Mouse (Mus musculus): ENCODE measurements at regions not wholly inside any gene's neighbourhood (a gene's known extent, or its start where the extent isn't known, plus 50 kb on each side); places are given as distances from the start of the nearest gene placed in this dataset.

DNA sequence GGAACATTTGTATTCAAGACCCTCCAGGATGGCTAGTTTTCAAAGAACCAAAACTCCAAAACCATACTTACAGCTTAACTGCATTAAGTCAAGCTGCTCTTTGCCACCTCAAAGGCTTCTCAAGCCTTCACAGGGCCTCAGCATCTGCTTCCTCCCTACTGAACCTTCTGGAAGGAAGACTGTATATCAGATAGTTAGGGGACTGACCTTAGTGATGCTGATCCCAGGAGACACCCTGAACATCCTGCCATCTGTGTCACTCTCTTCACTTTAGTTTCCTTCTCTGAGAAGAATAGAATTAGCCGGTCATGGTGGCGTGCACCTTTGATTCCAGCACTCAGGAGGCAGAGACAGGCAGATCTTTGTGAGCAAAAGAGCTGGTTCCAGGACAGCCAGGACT is 124.5 kb upstream of the Klf3 start:
- H3K9me3 ChIP-seq (replicated peaks; ENCODE audit: control insufficient read depth, low read length), result no peaks in the 10 kb centered on the region
- no peak for ATAC-seq (ENCODE audit: insufficient read depth, low FRiP score)
- H3K4me2 ChIP-seq (ENCODE audit: low read depth, low read length), result no peak overlapping the region
- H3K27ac ChIP-seq (ENCODE audit: low read length), result no peak overlapping the region
- H3K9ac ChIP-seq (ENCODE audit: low read length), result no peak overlapping the region
- no peak overlapping the region for H3K4me3 ChIP-seq (replicated peaks; ENCODE audit: low read length)
- H3K36me3 ChIP-seq (ENCODE audit: control insufficient read depth, insufficient read depth, low read length), result no peaks in the 10 kb centered on the region
- WGBS, result 99% methylated on average over 2 of the region's 2 CpGs
- no peaks in the 10 kb centered on the region for H3K27me3 ChIP-seq (ENCODE audit: control insufficient read depth, insufficient read depth, low read length)
- no peaks in the 10 kb centered on the region for H3K4me1 ChIP-seq (ENCODE audit: control insufficient read depth, insufficient read depth, low read length)

- Histone ChIP-seq H3K36me3 (ENCODE audit: control insufficient read depth, insufficient read depth, low read length) (no peaks in the 10 kb centered on the region), H3K27ac (ENCODE audit: low read length) (no peak overlapping the region), H3K4me1 (ENCODE audit: control insufficient read depth, insufficient read depth, low read length) (no peaks in the 10 kb centered on the region), H3K9me3 (replicated peaks; ENCODE audit: control insufficient read depth, low read length) (no peaks in the 10 kb centered on the region), H3K27me3 (ENCODE audit: control insufficient read depth, insufficient read depth, low read length) (no peaks in the 10 kb centered on the region), H3K9ac (ENCODE audit: low read length) (no peak overlapping the region), H3K4me2 (ENCODE audit: low read depth, low read length) (no peak overlapping the region), H3K4me3 (replicated peaks; ENCODE audit: low read length) (no peak overlapping the region)
- no peak for ATAC-seq (ENCODE audit: insufficient read depth, low FRiP score)
- 63% methylated on average over 18 of the region's 18 CpGs for WGBS
These were observed 123.1 kb upstream of the Klf3 start for GRCm38 (mm10) chr5:64679996-64680625.

- no peak for ATAC-seq (ENCODE audit: insufficient read depth, low FRiP score)
- WGBS, result 82% methylated on average over 5 of the region's 5 CpGs
These were observed 122.0 kb upstream of the Klf3 start for GRCm38 (mm10) chr5:64681161-64681560.

GRCm38 (mm10) chr5:64682326-64682845 is 120.8 kb upstream of the Klf3 start:
- H3K27me3 ChIP-seq (ENCODE audit: control insufficient read depth, insufficient read depth, low read length), result no peaks in the 10 kb centered on the region
- 0 out of 2 replicates have a peak, but pooled peaks have one; percentile 5 for ATAC-seq (ENCODE audit: insufficient read depth, low FRiP score)
- no peak overlapping the region for H3K27ac ChIP-seq (ENCODE audit: low read length)
- H3K9me3 ChIP-seq (replicated peaks; ENCODE audit: control insufficient read depth, low read length), result no peaks in the 10 kb centered on the region
- H3K4me3 ChIP-seq (replicated peaks; ENCODE audit: low read length), result no peak overlapping the region
- no peaks in the 10 kb centered on the region for H3K36me3 ChIP-seq (ENCODE audit: control insufficient read depth, insufficient read depth, low read length)
- H3K4me1 ChIP-seq (ENCODE audit: control insufficient read depth, insufficient read depth, low read length), result no peaks in the 10 kb centered on the region
- 65% methylated on average over 7 of the region's 7 CpGs for WGBS
- no peak overlapping the region for H3K9ac ChIP-seq (ENCODE audit: low read length)
- H3K4me2 ChIP-seq (ENCODE audit: low read depth, low read length), result no peak overlapping the region

More at GRCm38 (mm10) chr5:64681161-64681560, 122.0 kb upstream of the Klf3 start:
- Histone ChIP-seq H3K27me3 (ENCODE audit: control insufficient read depth, insufficient read depth, low read length) (no peaks in the 10 kb centered on the region), H3K4me3 (replicated peaks; ENCODE audit: low read length) (no peak overlapping the region), H3K4me1 (ENCODE audit: control insufficient read depth, insufficient read depth, low read length) (no peaks in the 10 kb centered on the region), H3K36me3 (ENCODE audit: control insufficient read depth, insufficient read depth, low read length) (no peaks in the 10 kb centered on the region), H3K27ac (ENCODE audit: low read length) (no peak overlapping the region), H3K9ac (ENCODE audit: low read length) (no peak overlapping the region), H3K9me3 (replicated peaks; ENCODE audit: control insufficient read depth, low read length) (no peaks in the 10 kb centered on the region), H3K4me2 (ENCODE audit: low read depth, low read length) (no peak overlapping the region)

GRCm38 (mm10) chr5:64683419-64683818 is 119.8 kb upstream of the Klf3 start:
- no peak overlapping the region for H3K9ac ChIP-seq (ENCODE audit: low read length)
- 87% methylated on average over 4 of the region's 4 CpGs for WGBS
- no peaks in the 10 kb centered on the region for H3K36me3 ChIP-seq (ENCODE audit: control insufficient read depth, insufficient read depth, low read length)

DNA sequence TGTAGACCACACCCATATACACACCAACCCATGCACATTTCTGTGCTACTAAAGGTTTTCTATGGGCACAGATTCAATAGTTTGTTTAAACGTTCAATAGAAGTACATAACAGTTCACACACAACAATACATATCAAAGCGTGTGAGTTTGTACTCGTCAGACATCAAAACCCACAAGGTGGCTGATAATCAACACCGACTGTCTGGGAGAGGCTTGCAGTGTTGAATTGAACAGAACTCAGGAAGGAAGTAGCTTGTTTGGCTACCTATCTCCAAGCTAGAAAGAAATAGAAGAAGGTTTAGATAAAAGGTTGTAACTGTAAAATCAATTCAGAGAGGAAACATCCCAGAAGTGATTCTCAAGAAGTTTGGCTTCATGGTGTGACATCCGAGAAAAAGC is 118.9 kb upstream of the Klf3 start:
- Histone ChIP-seq H3K27ac (ENCODE audit: low read length) (no peak overlapping the region), H3K4me3 (replicated peaks; ENCODE audit: low read length) (no peak overlapping the region), H3K27me3 (ENCODE audit: control insufficient read depth, insufficient read depth, low read length) (no peaks in the 10 kb centered on the region), H3K4me2 (ENCODE audit: low read depth, low read length) (no peak overlapping the region), H3K9me3 (replicated peaks; ENCODE audit: control insufficient read depth, low read length) (no peaks in the 10 kb centered on the region), H3K36me3 (ENCODE audit: control insufficient read depth, insufficient read depth, low read length) (no peaks in the 10 kb centered on the region), H3K4me1 (ENCODE audit: control insufficient read depth, insufficient read depth, low read length) (no peaks in the 10 kb centered on the region), H3K9ac (ENCODE audit: low read length) (no peak overlapping the region)
- WGBS, result 70% methylated on average over 5 of the region's 5 CpGs
- ATAC-seq (ENCODE audit: insufficient read depth, low FRiP score), result no peak

More at GRCm38 (mm10) chr5:64683419-64683818, 119.8 kb upstream of the Klf3 start:
- Histone ChIP-seq H3K27ac (ENCODE audit: low read length) (no peak overlapping the region), H3K9me3 (replicated peaks; ENCODE audit: control insufficient read depth, low read length) (no peaks in the 10 kb centered on the region), H3K4me1 (ENCODE audit: control insufficient read depth, insufficient read depth, low read length) (no peaks in the 10 kb centered on the region), H3K4me3 (replicated peaks; ENCODE audit: low read length) (no peak overlapping the region), H3K4me2 (ENCODE audit: low read depth, low read length) (no peak overlapping the region), H3K27me3 (ENCODE audit: control insufficient read depth, insufficient read depth, low read length) (no peaks in the 10 kb centered on the region)
- ATAC-seq (ENCODE audit: insufficient read depth, low FRiP score), result no peak

DNA sequence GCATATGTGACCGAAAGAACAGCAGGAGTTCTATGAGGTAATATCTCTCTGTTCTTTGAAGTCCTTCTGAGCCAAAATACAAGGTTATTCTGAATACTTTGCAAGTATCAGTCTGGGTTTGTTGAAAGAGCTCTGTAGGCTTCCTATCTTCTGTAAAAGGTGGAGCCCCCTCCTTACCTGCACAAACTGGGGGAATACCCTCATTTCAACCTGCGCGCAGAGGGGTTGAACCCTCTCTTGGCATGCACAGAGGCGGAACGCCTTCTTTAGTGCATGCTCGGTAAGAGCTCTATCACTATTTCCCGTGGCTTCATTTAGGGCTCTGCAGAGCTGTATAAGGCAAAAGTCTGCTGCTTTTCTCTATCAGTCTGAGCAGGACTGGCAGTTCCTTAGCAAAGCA is 113.0 kb upstream of the Klf3 start:
- Histone ChIP-seq H3K36me3 (ENCODE audit: control insufficient read depth, insufficient read depth, low read length) (no peaks in the 10 kb centered on the region), H3K4me1 (ENCODE audit: control insufficient read depth, insufficient read depth, low read length) (no peaks in the 10 kb centered on the region), H3K4me3 (replicated peaks; ENCODE audit: low read length) (no peak overlapping the region), H3K27me3 (ENCODE audit: control insufficient read depth, insufficient read depth, low read length) (no peaks in the 10 kb centered on the region), H3K27ac (ENCODE audit: low read length) (no peak overlapping the region), H3K9me3 (replicated peaks; ENCODE audit: control insufficient read depth, low read length) (no peaks in the 10 kb centered on the region), H3K4me2 (ENCODE audit: low read depth, low read length) (no peak overlapping the region), H3K9ac (ENCODE audit: low read length) (no peak overlapping the region)
- 79% methylated on average over 7 of the region's 7 CpGs for WGBS
- no peak for ATAC-seq (ENCODE audit: insufficient read depth, low FRiP score)

DNA sequence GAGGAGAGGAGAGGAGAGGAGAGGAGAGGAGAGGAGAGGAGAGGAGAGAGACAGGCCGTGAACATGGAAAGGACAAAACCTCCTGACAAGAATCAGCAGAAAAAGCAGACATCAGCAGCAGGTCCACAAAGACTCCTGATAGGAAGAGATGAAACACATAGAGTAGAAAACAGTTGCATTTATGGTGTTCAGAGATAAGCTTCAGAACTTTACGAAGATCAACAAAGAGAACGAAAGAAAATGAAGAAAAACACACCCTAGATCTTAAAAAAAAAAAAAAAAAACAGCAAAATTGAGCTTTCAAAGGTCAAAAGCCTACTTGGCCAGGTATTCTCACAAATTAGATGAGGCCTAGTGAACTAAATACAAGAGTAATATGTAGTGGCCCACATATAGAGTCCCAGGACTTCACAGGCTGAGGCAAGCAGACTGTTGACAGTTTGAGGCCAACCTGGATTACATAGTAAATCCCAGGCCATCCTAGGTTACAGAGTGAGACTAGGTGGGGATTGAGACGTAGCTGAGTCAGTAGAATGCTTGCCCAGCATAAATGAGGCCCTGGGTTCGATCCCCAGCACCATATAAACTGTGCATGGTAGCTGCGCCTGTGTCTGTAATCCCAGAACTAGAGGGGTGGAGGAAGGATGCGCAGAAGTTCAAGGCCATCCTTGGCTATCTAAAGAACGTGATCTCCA is 111.6 kb upstream of the Klf3 start:
- WGBS, result 86% methylated on average over 8 of the region's 8 CpGs
- H3K27ac ChIP-seq (ENCODE audit: low read length), result no peak overlapping the region
- H3K4me1 ChIP-seq (ENCODE audit: control insufficient read depth, insufficient read depth, low read length), result no peaks in the 10 kb centered on the region
- H3K36me3 ChIP-seq (ENCODE audit: control insufficient read depth, insufficient read depth, low read length), result no peaks in the 10 kb centered on the region
- ATAC-seq (ENCODE audit: insufficient read depth, low FRiP score), result no peak
- H3K9ac ChIP-seq (ENCODE audit: low read length), result no peak overlapping the region
- H3K27me3 ChIP-seq (ENCODE audit: control insufficient read depth, insufficient read depth, low read length), result no peaks in the 10 kb centered on the region
- no peak overlapping the region for H3K4me3 ChIP-seq (replicated peaks; ENCODE audit: low read length)
- H3K9me3 ChIP-seq (replicated peaks; ENCODE audit: control insufficient read depth, low read length), result no peaks in the 10 kb centered on the region
- no peak overlapping the region for H3K4me2 ChIP-seq (ENCODE audit: low read depth, low read length)

DNA sequence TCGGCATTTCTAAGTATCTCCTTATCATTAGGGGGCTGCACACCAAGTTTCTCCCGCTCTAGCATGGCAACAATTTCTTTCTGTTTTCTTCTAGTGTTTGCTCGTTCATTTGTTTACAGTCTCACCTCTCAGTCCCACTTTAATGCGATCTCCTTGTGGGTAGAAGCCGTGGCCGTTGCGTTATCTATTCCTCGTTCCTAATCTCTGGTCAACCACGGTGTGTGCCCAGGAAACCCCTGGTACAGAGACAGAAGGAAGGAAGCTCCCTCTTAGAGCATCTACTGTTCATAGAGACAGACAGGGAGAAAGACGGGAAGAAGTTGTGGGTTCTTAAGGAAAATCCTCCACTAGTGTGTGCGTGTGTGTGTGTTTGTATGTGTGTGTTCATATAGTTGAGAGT is 110.9 kb upstream of the Klf3 start:
- Histone ChIP-seq H3K4me2 (ENCODE audit: low read depth, low read length) (no peak overlapping the region), H3K4me3 (replicated peaks; ENCODE audit: low read length) (no peak overlapping the region), H3K9me3 (replicated peaks; ENCODE audit: control insufficient read depth, low read length) (no peaks in the 10 kb centered on the region), H3K36me3 (ENCODE audit: control insufficient read depth, insufficient read depth, low read length) (no peaks in the 10 kb centered on the region), H3K9ac (ENCODE audit: low read length) (no peak overlapping the region), H3K27ac (ENCODE audit: low read length) (no peak overlapping the region), H3K4me1 (ENCODE audit: control insufficient read depth, insufficient read depth, low read length) (no peaks in the 10 kb centered on the region), H3K27me3 (ENCODE audit: control insufficient read depth, insufficient read depth, low read length) (no peaks in the 10 kb centered on the region)
- no peak for ATAC-seq (ENCODE audit: insufficient read depth, low FRiP score)
- WGBS, result 80% methylated on average over 11 of the region's 11 CpGs
